In genomic region chr17:33759767-33760254, GRCm38 (mm10) we compare ENCODE assay signal across 8 mouse cellular contexts. TPM values are rescaled to one million over a fixed set of nuclear protein-coding genes. Genes with fewer than 3 reads are reported as not detected.
A peak's percentile ranks its signal among the peaks of the same experiment; 100 is the strongest.
DNase-seq lines count a peak whose midpoint lies in the region; ATAC-seq and TF ChIP-seq lines count a peak whose summit lies in the region.

No protein-coding gene starts in this region.

- no peak for TF ChIP-seq EP300 in CH12.LX (IDR thresholded peaks at IDR 0.05; ENCODE audit: low read length)
- TF ChIP-seq EP300 in liver, embryonic 14.5 days (IDR thresholded peaks at IDR 0.05; ENCODE audit: low read depth): no peak

- peaks cover 0 to 40% of the 10 kb centered on the region in 2 experiments; a peak in 2 of 4 replicates for H3K4me1 ChIP-seq in CH12.LX (ENCODE audit: control insufficient read depth in 1 of 2, insufficient read depth in 2 of 2)
- peaks cover 10% of the 10 kb centered on the region for H3K4me1 ChIP-seq in forebrain, embryonic 11.5 days (replicated peaks; ENCODE audit: control insufficient read depth, insufficient read depth, low read length)
- peaks cover 42% of the 10 kb centered on the region for H3K4me1 ChIP-seq in heart, embryonic 16.5 days (ENCODE audit: control insufficient read depth, insufficient read depth, low read length)
- peaks cover 22 to 30% of the 10 kb centered on the region in 2 experiments for H3K4me1 ChIP-seq in liver, embryonic 14.5 days (replicated peaks; ENCODE audit: control insufficient read depth in 2 of 2, insufficient read depth in 2 of 2, low read length in 1 of 2)
- peaks cover 34% of the 10 kb centered on the region; the same call in 1 of the 2 replicates for H3K4me1 ChIP-seq in stomach, embryonic 15.5 days

- peak; percentile 88 for ATAC-seq in forebrain, embryonic 11.5 days (replicated peaks; ENCODE audit: low FRiP score)
- peak; percentile 85 for ATAC-seq in heart, embryonic 16.5 days (replicated peaks; ENCODE audit: extremely low read depth, insufficient read depth, low FRiP score)
- peak; percentile 83 for ATAC-seq in liver, embryonic 14.5 days (ENCODE audit: insufficient read depth)
- ATAC-seq in stomach, embryonic 15.5 days (ENCODE audit: insufficient read depth, low FRiP score, low read depth): peak; percentile 76

- H3K9me3 ChIP-seq in CH12.LX (replicated peaks; ENCODE audit: low read length): no peaks in the 10 kb centered on the region
- no peaks in the 10 kb centered on the region for H3K9me3 ChIP-seq in forebrain, embryonic 11.5 days (ENCODE audit: control insufficient read depth, low read length)
- H3K9me3 ChIP-seq in heart, embryonic 16.5 days (replicated peaks; ENCODE audit: control insufficient read depth, low read length): no peaks in the 10 kb centered on the region
- H3K9me3 ChIP-seq in liver, embryonic 14.5 days (ENCODE audit: control insufficient read depth, low read length): no peaks in the 10 kb centered on the region
- no peaks in the 10 kb centered on the region for H3K9me3 ChIP-seq in stomach, embryonic 15.5 days

- H3K27me3 ChIP-seq in CH12.LX (replicated peaks): no peaks in the 10 kb centered on the region
- H3K27me3 ChIP-seq in forebrain, embryonic 11.5 days (ENCODE audit: control insufficient read depth, insufficient read depth, low read length): no peaks in the 10 kb centered on the region
- H3K27me3 ChIP-seq in heart, embryonic 16.5 days (ENCODE audit: control insufficient read depth, insufficient read depth, low read length): no peaks in the 10 kb centered on the region
- no peaks in the 10 kb centered on the region for H3K27me3 ChIP-seq in liver, embryonic 14.5 days (ENCODE audit: control insufficient read depth, insufficient read depth, low read length)
- H3K27me3 ChIP-seq in stomach, embryonic 15.5 days (replicated peaks): no peaks in the 10 kb centered on the region

- 2% methylated on average over 38 of the region's 38 CpGs for WGBS in forebrain, embryonic 11.5 days
- WGBS in heart, embryonic 16.5 days: under 1% methylated on average over 38 of the region's 38 CpGs
- 1% methylated on average over 38 of the region's 38 CpGs for WGBS in liver, embryonic 14.5 days (ENCODE audit: insufficient replicate concordance)
- 1% methylated on average over 38 of the region's 38 CpGs for WGBS in stomach, embryonic 15.5 days

- H3K79me2 ChIP-seq in CH12.LX (replicated peaks; ENCODE audit: control insufficient read depth, extremely low read depth, insufficient read depth, poor library complexity, severe bottlenecking): peaks cover 18% of the 10 kb centered on the region

- peak; percentile 73 for TF ChIP-seq POLR2A in CH12.LX (IDR thresholded peaks at IDR 0.05; ENCODE audit: low read depth, low read length)

- peak overlapping the region; percentile 78 to 97 (median 90) for H3K4me3 ChIP-seq in CH12.LX (replicated peaks in 1 of 3; ENCODE audit: low read depth in 2 of 3, low read length in 2 of 3, poor library complexity in 1 of 3)
- H3K4me3 ChIP-seq in forebrain, embryonic 11.5 days (ENCODE audit: low read depth, low read length): peak overlapping the region; percentile 77
- H3K4me3 ChIP-seq in heart, embryonic 16.5 days (ENCODE audit: low read length): peak overlapping the region; percentile 87
- peak overlapping the region; percentile 73 to 95 for H3K4me3 ChIP-seq in liver, embryonic 14.5 days (ENCODE audit: insufficient read depth in 1 of 2, low read depth in 2 of 2, low read length in 2 of 2)
- H3K4me3 ChIP-seq in stomach, embryonic 15.5 days (replicated peaks): peak overlapping the region; percentile 77

- peak overlapping the region; percentile 94 for H3K27ac ChIP-seq in CH12.LX (ENCODE audit: insufficient read depth, low read depth)
- peak overlapping the region; percentile 98 for H3K27ac ChIP-seq in forebrain, embryonic 11.5 days (ENCODE audit: low read depth, low read length)
- H3K27ac ChIP-seq in heart, embryonic 16.5 days (ENCODE audit: low read length): peak overlapping the region; percentile 100
- H3K27ac ChIP-seq in liver, embryonic 14.5 days: peak overlapping the region; percentile 100
- H3K27ac ChIP-seq in stomach, embryonic 15.5 days: peak overlapping the region; percentile 100

- H3K36me3 ChIP-seq in CH12.LX (replicated peaks in 1 of 2; ENCODE audit: control insufficient read depth in 1 of 2, insufficient read depth in 1 of 2, low read length in 1 of 2): peaks cover 3 to 29% of the 10 kb centered on the region in 2 experiments
- no peaks in the 10 kb centered on the region; the same call in 1 of the 2 replicates for H3K36me3 ChIP-seq in forebrain, embryonic 11.5 days (ENCODE audit: control insufficient read depth, insufficient read depth, low read length)
- no peaks in the 10 kb centered on the region for H3K36me3 ChIP-seq in heart, embryonic 16.5 days (ENCODE audit: control insufficient read depth, insufficient read depth)
- peaks cover 9% of the 10 kb centered on the region; the same call in 1 of the 2 replicates for H3K36me3 ChIP-seq in liver, embryonic 14.5 days (replicated peaks; ENCODE audit: control insufficient read depth, insufficient read depth, low read depth)
- no peaks in the 10 kb centered on the region for H3K36me3 ChIP-seq in stomach, embryonic 15.5 days

- peak overlapping the region; percentile 98 for H3K9ac ChIP-seq in CH12.LX (ENCODE audit: insufficient read depth, low read depth)
- peak overlapping the region; percentile 99 for H3K9ac ChIP-seq in forebrain, embryonic 11.5 days (ENCODE audit: low read length)
- H3K9ac ChIP-seq in heart, embryonic 16.5 days (ENCODE audit: low read length): peak overlapping the region; percentile 99
- peak overlapping the region; percentile 100 for H3K9ac ChIP-seq in liver, embryonic 14.5 days (replicated peaks)
- peak overlapping the region; percentile 93 for H3K9ac ChIP-seq in stomach, embryonic 15.5 days

- TF ChIP-seq CTCF in CH12.LX (conservative IDR thresholded peaks at IDR 0.05 in 1 of 2, IDR thresholded peaks at IDR 0.05 in 1 of 2; ENCODE audit: low read depth in 2 of 2, low read length in 2 of 2): no peak
- no peak for TF ChIP-seq CTCF in liver, embryonic 14.5 days (IDR thresholded peaks at IDR 0.05; ENCODE audit: low read depth)

- peak; percentile 92 for DNase-seq in CH12.LX (ENCODE audit: extremely low read depth)
- DNase-seq in c-Kit-positive CD71-positive TER-119-negative erythroid progenitor cells, embryonic 14.5 days (ENCODE audit: low read depth): peak; percentile 92
- DNase-seq in forebrain, embryonic 11.5 days (ENCODE audit: low spot score): peak; percentile 98
- peak; percentile 98 to 99 for DNase-seq in kidney, postnatal 36 days
- peak; percentile 92 to 93 (median 92) for DNase-seq in liver, embryonic 14.5 days (ENCODE audit: low read depth in 3 of 3, low spot score in 3 of 3)
- peak; percentile 94 for DNase-seq in neural tube, embryonic 10.5 days (ENCODE audit: extremely low spot score, low spot score)

- TF ChIP-seq RAD21 in CH12.LX (IDR thresholded peaks at IDR 0.05; ENCODE audit: low read depth, low read length): no peak

- dilution Hi-C loops in CH12.LX (cut with MboI; ENCODE audit: extremely low pct_ligation_motif_present, extremely low pct_unique_long_range_greater_than_20kb, low sequenced_read_pairs): no loop called here

- peak overlapping the region; percentile 32; the same call in 1 of the 2 replicates for H3K4me2 ChIP-seq in CH12.LX (ENCODE audit: insufficient read depth, low read depth, poor library complexity, severe bottlenecking)
- peak overlapping the region; percentile 80 for H3K4me2 ChIP-seq in forebrain, embryonic 11.5 days (ENCODE audit: low read depth, low read length, severe bottlenecking)
- H3K4me2 ChIP-seq in heart, embryonic 16.5 days (ENCODE audit: low read depth, low read length): peak overlapping the region; percentile 85
- H3K4me2 ChIP-seq in liver, embryonic 14.5 days (ENCODE audit: low read depth): peak overlapping the region; percentile 97
- H3K4me2 ChIP-seq in stomach, embryonic 15.5 days: peak overlapping the region; percentile 75

- in situ Hi-C loops in CH12.LX (cut with MboI; ENCODE audit: low pct_ligation_motif_present, low pct_unique_long_range_greater_than_20kb, low sequenced_read_pairs): no loop called here

RNA-seq across cellular contexts. Expression of gene Rab11b, which starts 0.5 kb away (rescaled TPM):
- total RNA-seq in CH12.LX (2012; rRNA removed) (31.8 and 32.7 TPM in 2 replicates), CH12.LX (2014; rRNA removed) (17.4 and 18.7 TPM in 2 replicates)
- 49.0 and 57.9 TPM in 2 replicates for polyA plus RNA-seq in CH12.LX (2012; ENCODE audit: insufficient read length, low read depth)
- polyA plus RNA-seq in forebrain, embryonic 11.5 days (2014; fragmentation: Nextera tagmentation; extraction: Ambion mirVana): 330 and 338 TPM in 2 replicates
- polyA plus RNA-seq in heart, embryonic 16.5 days (2015; fragmentation: Nextera tagmentation; extraction: Ambion mirVana): 278 and 304 TPM in 2 replicates
- polyA plus RNA-seq in liver, embryonic 14.5 days (2012; rRNA removed): 91.1 and 101 TPM in 2 replicates
- polyA plus RNA-seq in liver, embryonic 14.5 days (2014; fragmentation: Nextera tagmentation; extraction: Ambion mirVana): 62.6 and 74.3 TPM in 2 replicates
- 249 and 270 TPM in 2 replicates for polyA plus RNA-seq in stomach, embryonic 15.5 days (2015; fragmentation: Nextera tagmentation; extraction: Ambion mirVana)

RNA-seq across cellular contexts. Expression of gene Angptl4, which starts 21.8 kb away (rescaled TPM):
- total RNA-seq in CH12.LX (2012; rRNA removed) (8.0 and 9.4 TPM in 2 replicates), CH12.LX (2014; rRNA removed) (11.7 and 12.2 TPM in 2 replicates)
- polyA plus RNA-seq in CH12.LX (2012; ENCODE audit: insufficient read length, low read depth): 6.3 and 6.8 TPM in 2 replicates
- 16.6 and 20.9 TPM in 2 replicates for polyA plus RNA-seq in forebrain, embryonic 11.5 days (2014; fragmentation: Nextera tagmentation; extraction: Ambion mirVana)
- 16.4 and 20.5 TPM in 2 replicates for polyA plus RNA-seq in heart, embryonic 16.5 days (2015; fragmentation: Nextera tagmentation; extraction: Ambion mirVana)
- 6.1 and 6.3 TPM in 2 replicates for polyA plus RNA-seq in liver, embryonic 14.5 days (2012; rRNA removed)
- polyA plus RNA-seq in liver, embryonic 14.5 days (2014; fragmentation: Nextera tagmentation; extraction: Ambion mirVana): 12.8 and 15.2 TPM in 2 replicates
- 22.6 and 24.7 TPM in 2 replicates for polyA plus RNA-seq in stomach, embryonic 15.5 days (2015; fragmentation: Nextera tagmentation; extraction: Ambion mirVana)

RNA-seq across cellular contexts. Expression of gene March2, which starts 41.3 kb away (rescaled TPM):
- total RNA-seq in CH12.LX (2012; rRNA removed): 8.9 and 9.2 TPM in 2 replicates
- 9.3 and 9.7 TPM in 2 replicates for total RNA-seq in CH12.LX (2014; rRNA removed)
- polyA plus RNA-seq in CH12.LX (2012; ENCODE audit: insufficient read length, low read depth): 10.2 and 12.2 TPM in 2 replicates
- 39.3 and 40.1 TPM in 2 replicates for polyA plus RNA-seq in forebrain, embryonic 11.5 days (2014; fragmentation: Nextera tagmentation; extraction: Ambion mirVana)
- 96.0 and 100 TPM in 2 replicates for polyA plus RNA-seq in heart, embryonic 16.5 days (2015; fragmentation: Nextera tagmentation; extraction: Ambion mirVana)
- polyA plus RNA-seq in liver, embryonic 14.5 days (2012; rRNA removed): 162 and 167 TPM in 2 replicates
- polyA plus RNA-seq in liver, embryonic 14.5 days (2014; fragmentation: Nextera tagmentation; extraction: Ambion mirVana): 235 and 236 TPM in 2 replicates
- polyA plus RNA-seq in stomach, embryonic 15.5 days (2015; fragmentation: Nextera tagmentation; extraction: Ambion mirVana): 59.8 and 70.8 TPM in 2 replicates

RNA-seq across cellular contexts. Expression of gene Kank3, which starts 50.5 kb away (rescaled TPM):
- total RNA-seq in CH12.LX (2012; rRNA removed): 10.8 and 15.7 TPM in 2 replicates
- total RNA-seq in CH12.LX (2014; rRNA removed): 0.50 and 0.81 TPM in 2 replicates
- polyA plus RNA-seq in CH12.LX (2012; ENCODE audit: insufficient read length, low read depth): 0.78 and 1.8 TPM in 2 replicates
- polyA plus RNA-seq in forebrain, embryonic 11.5 days (2014; fragmentation: Nextera tagmentation; extraction: Ambion mirVana): 30.4 and 31.1 TPM in 2 replicates
- 48.5 and 58.7 TPM in 2 replicates for polyA plus RNA-seq in heart, embryonic 16.5 days (2015; fragmentation: Nextera tagmentation; extraction: Ambion mirVana)
- polyA plus RNA-seq in liver, embryonic 14.5 days (2012; rRNA removed): 7.1 and 7.6 TPM in 2 replicates
- 7.3 and 7.7 TPM in 2 replicates for polyA plus RNA-seq in liver, embryonic 14.5 days (2014; fragmentation: Nextera tagmentation; extraction: Ambion mirVana)
- 31.4 and 31.5 TPM in 2 replicates for polyA plus RNA-seq in stomach, embryonic 15.5 days (2015; fragmentation: Nextera tagmentation; extraction: Ambion mirVana)

Comparison
In these comparisons a context has a peak if more than half of its experiments do, and no peak if none do; other contexts are left out.
1. Peak in every context shown above with its lines: DNase-seq, ATAC-seq, H3K4me3 ChIP-seq and H3K27ac ChIP-seq.
2. H3K4me2 ChIP-seq: peak in every context shown above with its lines; median percentile 97 in liver, embryonic 14.5 days; 85 in heart, embryonic 16.5 days; 80 in forebrain, embryonic 11.5 days; 75 in stomach, embryonic 15.5 days; 32 in CH12.LX.